Mouse (Mus musculus): ENCODE results near the gene Lrrc74a.

DNA sequence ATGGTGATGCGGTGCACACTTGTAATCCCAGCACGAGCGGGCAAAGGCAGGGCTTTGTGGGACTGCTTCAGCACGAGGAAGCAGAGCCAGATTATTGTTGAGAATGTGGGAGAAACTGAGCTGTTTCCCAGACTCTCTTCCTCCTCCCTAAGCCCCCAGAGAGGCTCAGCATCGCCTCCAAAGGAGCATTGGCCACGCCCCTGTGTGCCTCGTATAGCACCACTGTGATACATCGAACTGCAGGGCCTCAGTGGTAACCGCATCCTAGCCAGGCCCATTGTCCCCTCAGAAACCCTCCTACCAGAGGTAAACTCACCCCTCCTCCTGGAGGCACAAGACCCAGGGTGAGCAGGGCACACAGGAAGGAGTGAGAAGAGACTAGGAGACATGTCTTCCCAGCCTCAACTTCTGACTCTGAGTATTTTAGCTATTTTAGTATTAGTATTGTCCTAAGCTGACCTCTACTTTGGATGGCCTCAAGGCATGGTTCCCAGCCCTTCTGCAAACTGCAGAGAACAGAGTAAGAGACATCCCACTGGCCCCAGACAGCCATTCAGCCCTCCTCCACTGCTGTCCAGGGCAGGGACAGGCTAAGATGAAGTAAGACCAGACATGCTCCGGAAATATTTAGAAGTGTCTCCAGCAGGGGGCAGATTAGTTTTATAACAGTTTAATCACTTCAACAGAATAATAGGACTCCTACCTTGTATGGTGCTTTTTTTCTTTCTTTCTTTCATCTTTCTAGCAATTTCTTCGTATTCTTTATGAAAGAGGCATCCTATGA is 45.2 kb downstream of the Lrrc74a start:
- TF ChIP-seq CTCF (IDR thresholded peaks at IDR 0.05; ENCODE audit: low read depth, low read length) (no peak), POLR2A (IDR thresholded peaks at IDR 0.05; ENCODE audit: insufficient read depth, low read length) (no peak)
